Mouse (Mus musculus) hindbrain, embryonic 11.5 days (tissue): ENCODE measurements around the gene Gtf2b. TPM values are rescaled to one million over a fixed set of nuclear protein-coding genes. Genes with fewer than 3 reads are reported as not detected.
A peak's percentile ranks its signal among the peaks of the same experiment; 100 is the strongest.

Experiments used
- ATAC-seq: fragments of 200-750 bp; cut with Nextera tagmentation; 2 replicates; pipeline ENCODE4 v1.8.0; 2017; ENCODE audit warnings: mild to moderate bottlenecking, moderate TSS enrichment, moderate library complexity; ENCODE audit not compliant: low FRiP score
- DNase-seq: peaks from one replicate; pipeline ENCODE4 v3.0.0-alpha.2; 2015; ENCODE audit warnings: low spot score
- H3K27ac ChIP-seq: fragments of 300-500 bp; sonication (generic); 2 replicates; pipeline ENCODE4 v1.5.1; 2014; ENCODE audit warnings: mild to moderate bottlenecking, low read depth, low read length
- H3K27me3 ChIP-seq: fragments of 300-500 bp; sonication (generic); 2 replicates; pipeline ENCODE4 v1.6.1; 2014; ENCODE audit warnings: mild to moderate bottlenecking, low read length, moderate library complexity, mixed read lengths; ENCODE audit not compliant: control insufficient read depth, insufficient read depth
- H3K36me3 ChIP-seq: fragments of 300-500 bp; sonication (generic); 2 replicates; pipeline ENCODE4 v1.6.1; 2014; ENCODE audit warnings: mild to moderate bottlenecking, low read length, moderate library complexity, mixed read lengths; ENCODE audit not compliant: control insufficient read depth, insufficient read depth
- H3K4me1 ChIP-seq: fragments of 300-500 bp; sonication (generic); replicated peaks from 2 replicates; pipeline ENCODE4 v1.6.1; 2014; ENCODE audit warnings: low read length, mixed read lengths; ENCODE audit not compliant: control insufficient read depth, insufficient read depth
- H3K4me2 ChIP-seq: fragments of 300-500 bp; sonication (generic); replicated peaks from 2 replicates; pipeline ENCODE4 v1.6.1; 2014; ENCODE audit warnings: mild to moderate bottlenecking, low read depth, low read length
- H3K4me3 ChIP-seq: fragments of 300-500 bp; sonication (generic); 2 replicates; pipeline ENCODE4 v1.5.1; 2014; ENCODE audit warnings: low read depth, low read length
- H3K9ac ChIP-seq: fragments of 300-500 bp; sonication (generic); 2 replicates; pipeline ENCODE4 v1.6.1; 2014; ENCODE audit warnings: low read depth, low read length
- H3K9me3 ChIP-seq: fragments of 300-500 bp; sonication (generic); 2 replicates; pipeline ENCODE4 v1.6.1; 2016; ENCODE audit warnings: low read length; ENCODE audit not compliant: control insufficient read depth
- WGBS: fragments of 180-500 bp; shearing (Covaris S2); extraction: QIAGEN DNeasy Blood & Tissue Kit; methylation state at CpG from one replicate; pipeline ENCODE4 v1.1.7; 2014; 5-methylcytosine and 5-hydroxymethylcytosine counted together
- polyA plus RNA-seq: library from polyadenylated mRNA; unstranded; fragments of >200 nt; fragmentation: Nextera tagmentation; extraction: Ambion mirVana; gene quantifications from 2 replicates; pipeline ENCODE4 v1.2.1, GENCODE M21; 2014

Gene Gtf2b
- 107 and 108 TPM in 2 replicates for polyA plus RNA-seq

GRCm38 (mm10) chr3:142764995-142765777 is at the start of gene Gtf2b:
Gene Gtf2b (plus strand): TSS chr3:142765045.
- peak within 1 kb of the TSS; percentile 72 for H3K27ac ChIP-seq
- H3K9me3 ChIP-seq = no peaks in the 10 kb centered on the region
- ATAC-seq (peak; percentile 100), DNase-seq (peak; percentile 95)
- H3K36me3 ChIP-seq = no peaks in the 10 kb centered on the region
- peak within 1 kb of the TSS; percentile 52 for H3K4me2 ChIP-seq
- H3K27me3 ChIP-seq = no peaks in the 10 kb centered on the region
- under 1% methylated on average over 61 of the region's 64 CpGs for WGBS
- peak within 1 kb of the TSS; percentile 73 for H3K4me3 ChIP-seq
- peak within 1 kb of the TSS; percentile 83 for H3K9ac ChIP-seq
- H3K4me1 ChIP-seq = no peaks in the 10 kb centered on the region

GRCm38 (mm10) chr3:142725481-142725880 is 39.4 kb upstream of the Gtf2b start:
- no peak for ATAC-seq
- Histone ChIP-seq H3K9me3 (no peaks in the 10 kb centered on the region), H3K9ac (no peak overlapping the region), H3K27ac (no peak overlapping the region), H3K4me3 (no peak overlapping the region), H3K36me3 (no peaks in the 10 kb centered on the region), H3K27me3 (no peaks in the 10 kb centered on the region), H3K4me1 (no peaks in the 10 kb centered on the region), H3K4me2 (no peak overlapping the region)
- DNase-seq = no peak
- WGBS = 85% methylated on average over 2 of the region's 2 CpGs

- Histone ChIP-seq H3K4me1 (no peaks in the 10 kb centered on the region), H3K27ac (no peak overlapping the region), H3K9me3 (no peaks in the 10 kb centered on the region), H3K9ac (no peak overlapping the region), H3K27me3 (no peaks in the 10 kb centered on the region), H3K36me3 (no peaks in the 10 kb centered on the region), H3K4me3 (no peak overlapping the region), H3K4me2 (no peak overlapping the region)
- DNase-seq (no peak), ATAC-seq (no peak)
- WGBS = 88% methylated on average over 22 of the region's 22 CpGs
Observed at GRCm38 (mm10) chr3:142725969-142726672, 38.7 kb upstream of the Gtf2b start.

GRCm38 (mm10) chr3:142734291-142734690 is 30.6 kb upstream of the Gtf2b start:
- ATAC-seq (no peak), DNase-seq (no peak)
- no peaks in the 10 kb centered on the region for H3K27me3 ChIP-seq
- H3K4me3 ChIP-seq = no peak overlapping the region
- H3K4me2 ChIP-seq = no peak overlapping the region
- H3K9ac ChIP-seq = no peak overlapping the region
- WGBS = 87% methylated on average over 12 of the region's 12 CpGs
- no peak overlapping the region for H3K27ac ChIP-seq
- H3K36me3 ChIP-seq = no peaks in the 10 kb centered on the region
- H3K9me3 ChIP-seq = no peaks in the 10 kb centered on the region
- H3K4me1 ChIP-seq = no peaks in the 10 kb centered on the region

- Histone ChIP-seq H3K27me3 (no peaks in the 10 kb centered on the region), H3K27ac (no peak overlapping the region)
- WGBS = 78% methylated on average over 7 of the region's 7 CpGs
Observed at GRCm38 (mm10) chr3:142740896-142741295, 23.9 kb upstream of the Gtf2b start.

GRCm38 (mm10) chr3:142743973-142744898 is 20.6 kb upstream of the Gtf2b start:
- no peaks in the 10 kb centered on the region for H3K9me3 ChIP-seq
- no peaks in the 10 kb centered on the region for H3K4me1 ChIP-seq
- peak; percentile 36; the same call in 1 of the 2 replicates for ATAC-seq
- no peak overlapping the region for H3K4me2 ChIP-seq
- H3K27me3 ChIP-seq = no peaks in the 10 kb centered on the region
- no peak overlapping the region for H3K9ac ChIP-seq
- no peak overlapping the region for H3K27ac ChIP-seq
- DNase-seq = peak; percentile 80
- WGBS = 63% methylated on average over 21 of the region's 21 CpGs
- H3K36me3 ChIP-seq = no peaks in the 10 kb centered on the region
- H3K4me3 ChIP-seq = no peak overlapping the region

More at GRCm38 (mm10) chr3:142740896-142741295, 23.9 kb upstream of the Gtf2b start:
- Histone ChIP-seq H3K4me2 (no peak overlapping the region), H3K36me3 (no peaks in the 10 kb centered on the region), H3K9ac (no peak overlapping the region), H3K4me3 (no peak overlapping the region), H3K4me1 (no peaks in the 10 kb centered on the region), H3K9me3 (no peaks in the 10 kb centered on the region)
- DNase-seq = no peak
- ATAC-seq = no peak

- DNase-seq = no peak
- no peaks in the 10 kb centered on the region for H3K4me1 ChIP-seq
- no peaks in the 10 kb centered on the region for H3K9me3 ChIP-seq
- no peaks in the 10 kb centered on the region for H3K27me3 ChIP-seq
- H3K4me3 ChIP-seq = no peak overlapping the region
- no peaks in the 10 kb centered on the region for H3K36me3 ChIP-seq
- H3K27ac ChIP-seq = no peak overlapping the region
- H3K4me2 ChIP-seq = no peak overlapping the region
- ATAC-seq = no peak
- WGBS = 97% methylated on average over 2 of the region's 2 CpGs
- H3K9ac ChIP-seq = no peak overlapping the region
Observed at GRCm38 (mm10) chr3:142745076-142745475, 19.8 kb upstream of the Gtf2b start.

GRCm38 (mm10) chr3:142747673-142748072 is 17.2 kb upstream of the Gtf2b start:
- no peak overlapping the region for H3K9ac ChIP-seq
- no peak overlapping the region for H3K4me3 ChIP-seq
- no peak overlapping the region for H3K27ac ChIP-seq
- DNase-seq (no peak), ATAC-seq (no peak)
- no peak overlapping the region for H3K4me2 ChIP-seq
- H3K36me3 ChIP-seq = no peaks in the 10 kb centered on the region
- no peaks in the 10 kb centered on the region for H3K27me3 ChIP-seq
- no peaks in the 10 kb centered on the region for H3K4me1 ChIP-seq
- 95% methylated on average over 7 of the region's 7 CpGs for WGBS
- no peaks in the 10 kb centered on the region for H3K9me3 ChIP-seq
